In genomic region chr13:29565710-29566109, GRCm38 (mm10) we compare ENCODE assay signal across 17 mouse cellular contexts.
DNase-seq lines count a peak whose midpoint lies in the region; ATAC-seq and TF ChIP-seq lines count a peak whose summit lies in the region.
"Had no signal": no experiment of that assay in that cellular context is flagged by ENCODE, and none has a peak within 500 bp of the region (broad histone marks: within the 10 kb centered on the region; RNA-seq: fewer than 3 reads in every experiment).

No protein-coding gene starts in this region.

- H3K4me3 ChIP-seq in hindbrain, embryonic 13.5 days, result no peak overlapping the region
- no peak overlapping the region for H3K4me3 ChIP-seq in hindbrain, postnatal 0 days (ENCODE audit: low read length)
- H3K4me3 ChIP-seq in hindbrain, embryonic 16.5 days (ENCODE audit: low read length), result no peak overlapping the region
- H3K4me3 ChIP-seq in kidney, embryonic 14.5 days (ENCODE audit: low read length), result no peak overlapping the region
- H3K4me3 ChIP-seq: intestine, embryonic 15.5 days; limb, embryonic 12.5 days had no signal

- H3K27me3 ChIP-seq in hindbrain, embryonic 13.5 days, result no peaks in the 10 kb centered on the region
- no peaks in the 10 kb centered on the region for H3K27me3 ChIP-seq in hindbrain, postnatal 0 days (ENCODE audit: insufficient read depth, low read length)
- H3K27me3 ChIP-seq in hindbrain, embryonic 16.5 days (replicated peaks; ENCODE audit: control insufficient read depth, insufficient read depth, low read length), result no peaks in the 10 kb centered on the region
- H3K27me3 ChIP-seq in kidney, embryonic 14.5 days (ENCODE audit: control insufficient read depth, insufficient read depth, low read length), result no peaks in the 10 kb centered on the region
- H3K27me3 ChIP-seq: intestine, embryonic 15.5 days; limb, embryonic 12.5 days had no signal

- DNase-seq in hindbrain, postnatal 0 days (ENCODE audit: low spot score), result no peak
- peak; percentile 13 for DNase-seq in right cerebral cortex, adult 18-20 months
- no peak for DNase-seq in right cerebral cortex, postnatal 25 days
- no peak for DNase-seq in cerebellum, adult 11-12 months
- DNase-seq in thymus, postnatal 0 days (ENCODE audit: low spot score), result no peak
- DNase-seq: adrenal gland, postnatal 25 days; B cell, adult 2 months; heart, postnatal 10 days; kidney, postnatal 10 days; lung, postnatal 36 days had no signal

- H3K36me3 ChIP-seq in hindbrain, embryonic 13.5 days, result no peaks in the 10 kb centered on the region
- H3K36me3 ChIP-seq in hindbrain, postnatal 0 days (ENCODE audit: insufficient read depth, low read length), result no peaks in the 10 kb centered on the region
- H3K36me3 ChIP-seq in hindbrain, embryonic 16.5 days (ENCODE audit: control insufficient read depth, insufficient read depth, low read length), result no peaks in the 10 kb centered on the region
- no peaks in the 10 kb centered on the region for H3K36me3 ChIP-seq in kidney, embryonic 14.5 days (ENCODE audit: control insufficient read depth, insufficient read depth, low read length)
- H3K36me3 ChIP-seq: G1E; intestine, embryonic 15.5 days; limb, embryonic 12.5 days had no signal

- H3K9me3 ChIP-seq in hindbrain, embryonic 13.5 days, result no peaks in the 10 kb centered on the region
- H3K9me3 ChIP-seq in hindbrain, postnatal 0 days (ENCODE audit: low read length), result no peaks in the 10 kb centered on the region
- no peaks in the 10 kb centered on the region for H3K9me3 ChIP-seq in hindbrain, embryonic 16.5 days (ENCODE audit: control insufficient read depth, low read length)
- H3K9me3 ChIP-seq in kidney, embryonic 14.5 days (ENCODE audit: control insufficient read depth, low read length), result no peaks in the 10 kb centered on the region
- H3K9me3 ChIP-seq: G1E; intestine, embryonic 15.5 days; limb, embryonic 12.5 days had no signal

- no peak for TF ChIP-seq CTCF in hindbrain, postnatal 0 days (IDR thresholded peaks at IDR 0.05; ENCODE audit: low read depth)

- H3K27ac ChIP-seq in hindbrain, embryonic 13.5 days, result peak overlapping the region; percentile 36; the same call in 1 of the 2 replicates
- H3K27ac ChIP-seq in hindbrain, postnatal 0 days, result no peak overlapping the region
- H3K27ac ChIP-seq in hindbrain, embryonic 16.5 days (ENCODE audit: low read depth, low read length), result no peak overlapping the region
- no peak overlapping the region for H3K27ac ChIP-seq in kidney, embryonic 14.5 days (ENCODE audit: low read depth, low read length)
- H3K27ac ChIP-seq: intestine, embryonic 15.5 days; limb, embryonic 12.5 days; stomach, postnatal 0 days had no signal

- peaks cover 9% of the 10 kb centered on the region; the same call in 1 of the 2 replicates for H3K4me1 ChIP-seq in hindbrain, embryonic 13.5 days (replicated peaks)
- no peaks in the 10 kb centered on the region for H3K4me1 ChIP-seq in hindbrain, postnatal 0 days (ENCODE audit: insufficient read depth, low read length)
- no peaks in the 10 kb centered on the region for H3K4me1 ChIP-seq in hindbrain, embryonic 16.5 days (ENCODE audit: control insufficient read depth, insufficient read depth, low read depth, low read length)
- no peaks in the 10 kb centered on the region for H3K4me1 ChIP-seq in kidney, embryonic 14.5 days (ENCODE audit: control insufficient read depth, insufficient read depth, low read length)
- H3K4me1 ChIP-seq: intestine, embryonic 15.5 days; limb, embryonic 12.5 days had no signal

- no peak overlapping the region for H3K4me2 ChIP-seq in hindbrain, embryonic 13.5 days
- no peak overlapping the region for H3K4me2 ChIP-seq in hindbrain, postnatal 0 days (ENCODE audit: low read depth, low read length)
- no peak overlapping the region for H3K4me2 ChIP-seq in hindbrain, embryonic 16.5 days (ENCODE audit: low read length)
- no peak overlapping the region for H3K4me2 ChIP-seq in kidney, embryonic 14.5 days (replicated peaks; ENCODE audit: low read depth, low read length)
- H3K4me2 ChIP-seq: intestine, embryonic 15.5 days; limb, embryonic 12.5 days had no signal

- H3K9ac ChIP-seq in hindbrain, embryonic 13.5 days, result no peak overlapping the region
- H3K9ac ChIP-seq in hindbrain, postnatal 0 days (replicated peaks; ENCODE audit: low read length), result no peak overlapping the region
- no peak overlapping the region for H3K9ac ChIP-seq in hindbrain, embryonic 16.5 days (ENCODE audit: low read depth, low read length)
- H3K9ac ChIP-seq in kidney, embryonic 14.5 days (ENCODE audit: low read depth, low read length), result no peak overlapping the region
- H3K9ac ChIP-seq: intestine, embryonic 15.5 days; limb, embryonic 12.5 days had no signal

- 40% methylated on average over 5 of the region's 5 CpGs for WGBS in hindbrain, embryonic 13.5 days
- WGBS in hindbrain, postnatal 0 days, result 50% methylated on average over 5 of the region's 5 CpGs
- WGBS in hindbrain, embryonic 16.5 days, result 52% methylated on average over 5 of the region's 5 CpGs
- WGBS in kidney, embryonic 14.5 days, result 71% methylated on average over 5 of the region's 5 CpGs

- no peak for ATAC-seq in hindbrain, embryonic 13.5 days (ENCODE audit: low FRiP score)
- no peak for ATAC-seq in hindbrain, postnatal 0 days
- ATAC-seq in hindbrain, embryonic 16.5 days, result 0 out of 2 replicates have a peak, but pooled peaks have one; percentile 40
- ATAC-seq in kidney, embryonic 14.5 days (ENCODE audit: low FRiP score, low TSS enrichment), result no peak
- ATAC-seq: intestine, embryonic 15.5 days had no signal
